Mouse (Mus musculus): Measurements from ENCODE around the gene Sys1. TPM values are rescaled to one million over a fixed set of nuclear protein-coding genes. Genes with fewer than 3 reads are reported as not detected.

Sys1 gene
- polyA plus RNA-seq (2011; ENCODE audit: insufficient read depth, insufficient read length, low read depth, missing spikeins), result 13.3 and 19.8 TPM in 2 replicates

- peak within 1 kb of the TSS; percentile 0 for H3K9ac ChIP-seq (ENCODE audit: low read depth, poor library complexity, severe bottlenecking)
- no peaks in the 10 kb centered on the region for H3K27me3 ChIP-seq (ENCODE audit: control insufficient read depth, insufficient read depth, low read length, poor library complexity, severe bottlenecking)
- H3K36me3 ChIP-seq (ENCODE audit: control insufficient read depth, insufficient read depth, low read length, poor library complexity, severe bottlenecking), result no peaks in the 10 kb centered on the region
- peaks cover 17% of the 10 kb centered on the region for H3K4me1 ChIP-seq (ENCODE audit: control insufficient read depth, insufficient read depth, low read length)
- H3K4me3 ChIP-seq (ENCODE audit: low read depth, low read length), result peak within 1 kb of the TSS; percentile 11; the same call in 1 of the 2 replicates
- no peak for TF ChIP-seq CTCF (IDR thresholded peaks at IDR 0.05; ENCODE audit: low read depth, low read length)
- TF ChIP-seq EP300 (IDR thresholded peaks at IDR 0.05; ENCODE audit: insufficient read depth, low read depth, low read length), result no peak
- no peak for TF ChIP-seq POLR2A (IDR thresholded peaks at IDR 0.05; ENCODE audit: insufficient read depth, low read length)
- peak within 1 kb of the TSS; percentile 72 for H3K27ac ChIP-seq (ENCODE audit: insufficient read depth, low read length)
- H3K9me3 ChIP-seq (replicated peaks; ENCODE audit: control insufficient read depth, insufficient read depth, low read length, poor library complexity, severe bottlenecking), result no peaks in the 10 kb centered on the region
Measured at GRCm38 (mm10) chr2:164456864-164457300, at the start of gene Sys1. TSS of gene Sys1 (plus strand) at chr2:164456964.

- TF ChIP-seq EP300 (IDR thresholded peaks at IDR 0.05; ENCODE audit: insufficient read depth, low read depth, low read length), result no peak
- TF ChIP-seq POLR2A (IDR thresholded peaks at IDR 0.05; ENCODE audit: insufficient read depth, low read length), result no peak
- peak; percentile 89 for TF ChIP-seq CTCF (IDR thresholded peaks at IDR 0.05; ENCODE audit: low read depth, low read length)
Measured at GRCm38 (mm10) chr2:164407708-164408107, 49.1 kb upstream of the Sys1 start.

GRCm38 (mm10) chr2:164414167-164414566 lies 42.6 kb upstream of the Sys1 start:
- Histone ChIP-seq H3K36me3 (ENCODE audit: control insufficient read depth, insufficient read depth, low read length, poor library complexity, severe bottlenecking) (no peaks in the 10 kb centered on the region), H3K27ac (ENCODE audit: insufficient read depth, low read length) (no peak overlapping the region), H3K4me1 (ENCODE audit: control insufficient read depth, insufficient read depth, low read length) (peaks cover 5% of the 10 kb centered on the region), H3K9ac (ENCODE audit: low read depth, poor library complexity, severe bottlenecking) (0 out of 2 replicates have a peak overlapping the region, but pooled peaks have one; percentile 2), H3K9me3 (replicated peaks; ENCODE audit: control insufficient read depth, insufficient read depth, low read length, poor library complexity, severe bottlenecking) (no peaks in the 10 kb centered on the region), H3K4me3 (ENCODE audit: low read depth, low read length) (peak overlapping the region; percentile 48), H3K27me3 (ENCODE audit: control insufficient read depth, insufficient read depth, low read length, poor library complexity, severe bottlenecking) (no peaks in the 10 kb centered on the region)
- no peak for TF ChIP-seq CTCF (IDR thresholded peaks at IDR 0.05; ENCODE audit: low read depth, low read length)

More at GRCm38 (mm10) chr2:164407708-164408107, 49.1 kb upstream of the Sys1 start:
- no peaks in the 10 kb centered on the region for H3K4me1 ChIP-seq (ENCODE audit: control insufficient read depth, insufficient read depth, low read length)
- H3K9me3 ChIP-seq (replicated peaks; ENCODE audit: control insufficient read depth, insufficient read depth, low read length, poor library complexity, severe bottlenecking), result no peaks in the 10 kb centered on the region
- peaks cover 3% of the 10 kb centered on the region; the same call in 1 of the 2 replicates for H3K27me3 ChIP-seq (ENCODE audit: control insufficient read depth, insufficient read depth, low read length, poor library complexity, severe bottlenecking)
- no peak overlapping the region for H3K27ac ChIP-seq (ENCODE audit: insufficient read depth, low read length)
- H3K4me3 ChIP-seq (ENCODE audit: low read depth, low read length), result peak overlapping the region; percentile 27
- H3K9ac ChIP-seq (ENCODE audit: low read depth, poor library complexity, severe bottlenecking), result peak overlapping the region; percentile 31; the same call in 1 of the 2 replicates
- H3K36me3 ChIP-seq (ENCODE audit: control insufficient read depth, insufficient read depth, low read length, poor library complexity, severe bottlenecking), result no peaks in the 10 kb centered on the region

- TF ChIP-seq EP300 (IDR thresholded peaks at IDR 0.05; ENCODE audit: insufficient read depth, low read depth, low read length) (no peak), CTCF (IDR thresholded peaks at IDR 0.05; ENCODE audit: low read depth, low read length) (no peak), POLR2A (IDR thresholded peaks at IDR 0.05; ENCODE audit: insufficient read depth, low read length) (no peak)
- H3K4me3 ChIP-seq (ENCODE audit: low read depth, low read length), result peak overlapping the region; percentile 48
- H3K9ac ChIP-seq (ENCODE audit: low read depth, poor library complexity, severe bottlenecking), result 0 out of 2 replicates have a peak overlapping the region, but pooled peaks have one; percentile 2
- H3K27me3 ChIP-seq (ENCODE audit: control insufficient read depth, insufficient read depth, low read length, poor library complexity, severe bottlenecking), result no peaks in the 10 kb centered on the region
- H3K4me1 ChIP-seq (ENCODE audit: control insufficient read depth, insufficient read depth, low read length), result peaks cover 5% of the 10 kb centered on the region
- no peaks in the 10 kb centered on the region for H3K36me3 ChIP-seq (ENCODE audit: control insufficient read depth, insufficient read depth, low read length, poor library complexity, severe bottlenecking)
- no peak overlapping the region for H3K27ac ChIP-seq (ENCODE audit: insufficient read depth, low read length)
- no peaks in the 10 kb centered on the region for H3K9me3 ChIP-seq (replicated peaks; ENCODE audit: control insufficient read depth, insufficient read depth, low read length, poor library complexity, severe bottlenecking)
Measured at GRCm38 (mm10) chr2:164414581-164414980, 42.2 kb upstream of the Sys1 start.

GRCm38 (mm10) chr2:164417198-164417597 lies 39.6 kb upstream of the Sys1 start:
- Histone ChIP-seq H3K4me1 (ENCODE audit: control insufficient read depth, insufficient read depth, low read length) (peaks cover 5% of the 10 kb centered on the region), H3K27me3 (ENCODE audit: control insufficient read depth, insufficient read depth, low read length, poor library complexity, severe bottlenecking) (no peaks in the 10 kb centered on the region), H3K36me3 (ENCODE audit: control insufficient read depth, insufficient read depth, low read length, poor library complexity, severe bottlenecking) (no peaks in the 10 kb centered on the region), H3K9ac (ENCODE audit: low read depth, poor library complexity, severe bottlenecking) (no peak overlapping the region), H3K9me3 (replicated peaks; ENCODE audit: control insufficient read depth, insufficient read depth, low read length, poor library complexity, severe bottlenecking) (no peaks in the 10 kb centered on the region), H3K27ac (ENCODE audit: insufficient read depth, low read length) (no peak overlapping the region), H3K4me3 (ENCODE audit: low read depth, low read length) (no peak overlapping the region)
- TF ChIP-seq POLR2A (IDR thresholded peaks at IDR 0.05; ENCODE audit: insufficient read depth, low read length) (no peak), EP300 (IDR thresholded peaks at IDR 0.05; ENCODE audit: insufficient read depth, low read depth, low read length) (no peak), CTCF (IDR thresholded peaks at IDR 0.05; ENCODE audit: low read depth, low read length) (peak; percentile 18)

GRCm38 (mm10) chr2:164418308-164418875 lies 38.4 kb upstream of the Sys1 start:
- H3K9ac ChIP-seq (ENCODE audit: low read depth, poor library complexity, severe bottlenecking), result no peak overlapping the region
- TF ChIP-seq POLR2A (IDR thresholded peaks at IDR 0.05; ENCODE audit: insufficient read depth, low read length), result no peak
- TF ChIP-seq EP300 (IDR thresholded peaks at IDR 0.05; ENCODE audit: insufficient read depth, low read depth, low read length), result peak; percentile 20; the same call in 1 of the 2 replicates
- TF ChIP-seq CTCF (IDR thresholded peaks at IDR 0.05; ENCODE audit: low read depth, low read length), result no peak
- H3K4me1 ChIP-seq (ENCODE audit: control insufficient read depth, insufficient read depth, low read length), result peaks cover 5% of the 10 kb centered on the region
- no peak overlapping the region for H3K4me3 ChIP-seq (ENCODE audit: low read depth, low read length)
- H3K36me3 ChIP-seq (ENCODE audit: control insufficient read depth, insufficient read depth, low read length, poor library complexity, severe bottlenecking), result 0 out of 2 replicates have a peak, but pooled peaks cover under 1% of the 10 kb centered on the region
- H3K27ac ChIP-seq (ENCODE audit: insufficient read depth, low read length), result no peak overlapping the region
- H3K9me3 ChIP-seq (replicated peaks; ENCODE audit: control insufficient read depth, insufficient read depth, low read length, poor library complexity, severe bottlenecking), result no peaks in the 10 kb centered on the region
- H3K27me3 ChIP-seq (ENCODE audit: control insufficient read depth, insufficient read depth, low read length, poor library complexity, severe bottlenecking), result no peaks in the 10 kb centered on the region

Measured in ES-Bruce4 (cell line).